In the genomic region with DNA sequence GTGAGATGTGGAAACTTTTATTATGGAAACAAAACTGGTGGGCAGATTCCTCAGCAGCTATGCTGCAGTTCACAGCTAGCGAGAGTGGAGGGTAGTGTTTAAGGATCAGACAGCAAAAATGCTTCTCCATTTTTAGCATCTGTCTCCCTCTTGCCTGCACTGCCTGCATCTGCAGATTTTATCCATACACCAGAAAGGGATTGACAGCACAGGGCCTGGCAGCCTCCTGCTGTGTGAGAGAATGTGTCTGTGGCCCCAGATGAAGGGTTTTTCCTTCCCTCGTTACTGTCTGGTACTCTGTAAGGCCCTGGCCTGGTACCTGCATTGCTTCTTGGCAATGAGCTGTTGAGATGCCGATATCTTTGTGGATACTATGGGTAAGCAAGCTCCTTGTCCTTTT, we compare ENCODE assay signal across 9 mouse cellular contexts. TPM values are rescaled to one million over a fixed set of nuclear protein-coding genes. Genes with fewer than 3 reads are reported as not detected.
DNase-seq lines count a peak whose midpoint lies in the region; ATAC-seq and TF ChIP-seq lines count a peak whose summit lies in the region.
"Had no signal": no experiment of that assay in that cellular context is flagged by ENCODE, and none has a peak within 500 bp of the region (broad histone marks: within the 10 kb centered on the region; RNA-seq: fewer than 3 reads in every experiment).

No protein-coding gene starts in this region.

- no peak for ATAC-seq in forebrain, embryonic 12.5 days (ENCODE audit: low FRiP score)

- no peak for DNase-seq in kidney, adult 2 months
- no peak for DNase-seq in kidney, adult 18-20 months
- peak; percentile 21 to 39 for DNase-seq in left cerebral cortex, adult 18-20 months (ENCODE audit: low spot score in 2 of 2)
- DNase-seq in right cerebral cortex, postnatal 10 days (ENCODE audit: low spot score in 2 of 2) = peak; percentile 43 to 49
- DNase-seq in ovary, adult 18-20 months (ENCODE audit: low spot score) = no peak
- DNase-seq in adrenal gland, adult 8-10 months = no peak
- DNase-seq in urinary bladder, postnatal 25 days (ENCODE audit: low spot score) = no peak

- no peaks in the 10 kb centered on the region for H3K9me3 ChIP-seq in forebrain, embryonic 12.5 days
- H3K9me3 ChIP-seq: megakaryocyte, embryonic 14.5 days had no signal

- H3K27ac ChIP-seq in kidney, adult 2 months (ENCODE audit: insufficient read depth, low read depth, low read length) = no peak overlapping the region
- H3K27ac ChIP-seq in forebrain, embryonic 12.5 days = no peak overlapping the region

- 0 out of 2 replicates have a peak overlapping the region, but pooled peaks have one; percentile 29 for H3K9ac ChIP-seq in forebrain, embryonic 12.5 days

- H3K27me3 ChIP-seq in kidney, adult 2 months (replicated peaks; ENCODE audit: control insufficient read depth, insufficient read depth, low read length) = no peaks in the 10 kb centered on the region
- 0 out of 2 replicates have a peak, but pooled peaks cover under 1% of the 10 kb centered on the region for H3K27me3 ChIP-seq in forebrain, embryonic 12.5 days

- peaks cover 12% of the 10 kb centered on the region; the same call in 1 of the 2 replicates for H3K4me1 ChIP-seq in kidney, adult 2 months (ENCODE audit: control insufficient read depth, insufficient read depth, low read length)
- peaks cover 31% of the 10 kb centered on the region for H3K4me1 ChIP-seq in forebrain, embryonic 12.5 days

- H3K36me3 ChIP-seq in kidney, adult 2 months (ENCODE audit: control insufficient read depth, insufficient read depth, low read length) = peaks cover 2% of the 10 kb centered on the region
- peaks cover 27% of the 10 kb centered on the region for H3K36me3 ChIP-seq in forebrain, embryonic 12.5 days (replicated peaks)

- peak overlapping the region; percentile 32 for H3K4me2 ChIP-seq in forebrain, embryonic 12.5 days

- TF ChIP-seq POLR2A in kidney, adult 2 months (IDR thresholded peaks at IDR 0.05; ENCODE audit: low read depth, low read length) = no peak

- H3K4me3 ChIP-seq in kidney, adult 2 months (ENCODE audit: insufficient read depth, low read depth, low read length) = 0 out of 2 replicates have a peak overlapping the region, but pooled peaks have one; percentile 15
- H3K4me3 ChIP-seq in forebrain, embryonic 12.5 days (replicated peaks) = peak overlapping the region; percentile 22
- H3K4me3 ChIP-seq: megakaryocyte, embryonic 14.5 days had no signal

- 70% methylated on average over 3 of the region's 3 CpGs for WGBS in kidney, adult 2 months
- 64% methylated on average over 3 of the region's 3 CpGs for WGBS in forebrain, embryonic 12.5 days

- no peak for TF ChIP-seq CTCF in kidney, adult 2 months (conservative IDR thresholded peaks at IDR 0.05; ENCODE audit: insufficient read depth, insufficient read length, low read depth, low read length)

RNA-seq across cellular contexts. Expression of a gene that starts 2.8 kb away (rescaled TPM):
- 17.6 and 20.8 TPM in 2 replicates for polyA plus RNA-seq in kidney, adult 2 months (2012; rRNA removed)
- polyA plus RNA-seq in forebrain, embryonic 12.5 days (2016; fragmentation: Nextera tagmentation; extraction: Ambion mirVana) = 31.8 and 35.8 TPM in 2 replicates
- 100 to 1,000 TPM; 185 to 194 TPM for total RNA-seq in left cerebral cortex, adult 18-20 months (2021)
- total RNA-seq in adrenal gland, adult 8-10 months (2022) = 100 to 1,000 TPM in 2 of 4 experiments, 10 to 100 TPM in 2; 76.6 to 114 (median 95.5) TPM

Comparison
In these comparisons a context has a peak if more than half of its experiments do, and no peak if none do; other contexts are left out.
1. DNase-seq: peak in left cerebral cortex, adult 18-20 months (2 of 2) and right cerebral cortex, postnatal 10 days (2 of 2); none in kidney, adult 2 months (single experiment), kidney, adult 18-20 months (single experiment), ovary, adult 18-20 months (single experiment), adrenal gland, adult 8-10 months (single experiment) and urinary bladder, postnatal 25 days (single experiment).